13 mouse cellular contexts compared by ENCODE assay signal in the genomic region with DNA sequence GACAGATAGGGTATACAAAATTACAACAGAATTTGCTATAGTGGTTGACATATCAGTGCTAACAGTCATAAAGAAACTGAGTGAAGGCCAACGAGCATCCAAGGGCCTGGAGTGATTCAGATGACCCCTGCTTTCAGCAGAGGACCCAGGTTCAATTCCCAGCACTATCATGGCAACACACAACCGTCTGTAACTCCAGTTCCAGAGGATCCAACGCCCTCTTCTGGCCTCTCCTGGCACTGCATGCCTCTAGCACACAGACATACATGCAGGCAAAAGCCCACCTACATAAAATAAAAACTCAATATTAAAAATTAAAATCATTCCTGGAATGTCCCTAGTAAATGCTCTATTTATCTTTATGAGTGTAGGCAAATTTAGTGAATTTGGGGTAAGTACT.
"Had no signal": no experiment of that assay in that cellular context is flagged by ENCODE, and none has a peak within 500 bp of the region (broad histone marks: within the 10 kb centered on the region; RNA-seq: fewer than 3 reads in every experiment).

No protein-coding gene starts in this region.

- H3K4me2 ChIP-seq: kidney, embryonic 15.5 days; limb, embryonic 13.5 days; lung, embryonic 15.5 days; midbrain, embryonic 12.5 days; neural tube, embryonic 15.5 days had no signal

- H3K27ac ChIP-seq: kidney, embryonic 15.5 days; limb, embryonic 13.5 days; lung, embryonic 15.5 days; midbrain, embryonic 12.5 days; neural tube, embryonic 15.5 days had no signal

- H3K4me3 ChIP-seq: kidney, embryonic 15.5 days; limb, embryonic 13.5 days; lung, embryonic 15.5 days; midbrain, embryonic 12.5 days; myocyte; neural tube, embryonic 15.5 days had no signal

- H3K27me3 ChIP-seq: kidney, embryonic 15.5 days; limb, embryonic 13.5 days; lung, embryonic 15.5 days had no signal

- DNase-seq: kidney, adult 2 months; kidney, postnatal 36 days; left cerebral cortex, postnatal 4 days; lung, postnatal 14 days; right cerebral cortex, adult 18-20 months; right cerebral cortex, postnatal 25 days; thymus, postnatal 36 days had no signal

- H3K36me3 ChIP-seq: kidney, embryonic 15.5 days; limb, embryonic 13.5 days; lung, embryonic 15.5 days; midbrain, embryonic 12.5 days; neural tube, embryonic 15.5 days had no signal

- H3K4me1 ChIP-seq: kidney, embryonic 15.5 days; limb, embryonic 13.5 days; lung, embryonic 15.5 days; midbrain, embryonic 12.5 days; neural tube, embryonic 15.5 days had no signal

- H3K9ac ChIP-seq: kidney, embryonic 15.5 days; limb, embryonic 13.5 days; lung, embryonic 15.5 days; midbrain, embryonic 12.5 days; neural tube, embryonic 15.5 days had no signal

- H3K9me3 ChIP-seq: kidney, embryonic 15.5 days; lung, embryonic 15.5 days; neural tube, embryonic 15.5 days had no signal
